Mouse (Mus musculus) cerebellum, postnatal 14 days (tissue): ENCODE measurements around the gene C9orf72.

Source experiments
- DNase-seq, 2 experiments: peaks; one replicate each; pipeline ENCODE4 v3.0.0; 2021; ENCODE audit warnings: mixed read lengths in 2 of 2

C9orf72 gene

DNA sequence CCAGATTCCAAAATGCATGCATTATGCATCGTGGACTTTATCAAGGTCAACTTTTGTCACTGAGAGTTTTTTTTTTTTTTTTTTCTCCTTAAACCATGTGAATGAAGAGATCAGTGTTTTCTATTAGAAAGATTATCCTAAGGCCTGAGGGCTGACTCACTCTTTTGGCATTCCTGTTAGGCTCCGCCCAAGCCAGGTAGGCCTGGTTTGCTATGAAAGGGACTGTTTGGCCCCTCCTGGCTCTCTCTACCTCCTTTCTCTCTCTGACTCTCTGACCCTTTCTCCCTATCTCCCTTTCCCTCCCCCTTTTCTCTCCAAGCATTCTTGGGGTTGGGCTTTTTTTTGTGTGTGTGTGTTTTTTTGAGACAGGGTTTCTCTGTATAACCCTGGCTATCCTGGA is 50.4 kb downstream of the C9orf72 start:
- no peak for DNase-seq

DNA sequence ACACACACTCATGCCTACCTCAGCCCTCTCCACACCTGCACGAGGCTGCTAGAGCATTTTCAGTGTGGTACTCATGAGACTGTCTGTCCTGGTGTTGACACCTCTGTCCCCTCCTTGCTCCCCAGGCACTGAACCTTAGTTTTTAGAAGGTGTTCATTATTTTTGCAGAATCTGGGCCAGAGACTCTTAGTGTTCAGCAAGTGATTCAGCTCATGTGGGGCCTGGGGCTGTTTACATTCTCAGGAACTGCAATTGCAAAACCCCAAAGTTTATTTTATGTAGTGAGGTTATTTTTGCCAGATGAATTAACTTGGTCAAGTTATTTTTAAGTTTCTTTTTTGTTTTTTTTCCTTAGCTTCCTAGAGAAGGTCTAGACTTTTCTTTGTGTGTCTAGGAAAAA is 52.4 kb downstream of the C9orf72 start:
- DNase-seq, result no peak

DNA sequence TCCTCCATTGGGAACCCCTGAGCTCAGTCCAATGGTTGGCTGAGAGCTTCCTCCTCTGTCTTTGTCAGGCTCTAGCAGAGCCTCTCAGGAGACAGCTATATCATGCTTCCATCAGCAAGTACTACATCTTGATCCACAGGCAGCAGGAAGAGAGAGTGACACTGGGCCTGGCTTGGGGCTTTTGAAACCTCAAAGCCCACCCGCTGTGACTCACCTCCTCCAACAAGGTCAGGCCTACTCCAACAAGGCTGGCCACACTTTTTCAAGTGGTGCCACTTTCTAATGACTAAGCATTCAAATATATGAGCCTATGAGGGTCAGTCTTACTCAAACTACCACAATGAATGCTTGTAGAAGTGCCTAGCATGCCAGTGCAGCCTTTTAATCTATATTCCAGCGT is 53.5 kb downstream of the C9orf72 start:
- no peak for DNase-seq

DNA sequence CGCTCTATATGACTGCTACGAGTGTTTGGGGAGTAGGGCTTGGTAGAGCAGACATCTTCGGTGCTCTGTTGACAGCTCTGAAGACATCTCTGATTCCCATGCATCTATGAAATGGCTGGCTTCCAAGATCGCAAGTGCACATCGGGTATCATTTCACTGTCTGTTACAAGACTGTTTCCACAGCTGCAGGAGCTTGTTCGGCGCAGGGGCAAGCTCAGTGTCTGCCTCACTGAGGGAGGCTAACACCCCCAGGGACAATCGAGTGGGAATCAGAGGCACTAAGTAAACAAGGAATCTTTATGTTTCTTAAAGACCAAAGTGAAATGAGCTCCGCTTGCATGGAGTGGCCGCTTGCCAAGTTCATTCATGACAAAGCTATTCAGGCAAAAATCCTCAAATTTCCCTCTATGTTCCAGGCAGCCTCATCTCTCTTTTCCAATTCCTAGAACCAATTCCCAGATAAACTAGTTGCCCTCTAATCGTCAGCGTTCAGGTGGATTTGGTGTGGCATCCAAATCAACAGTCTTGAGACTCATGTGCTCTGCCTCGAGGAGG is 56.3 kb downstream of the C9orf72 start:
- DNase-seq, result peak; percentile 13 to 17

DNA sequence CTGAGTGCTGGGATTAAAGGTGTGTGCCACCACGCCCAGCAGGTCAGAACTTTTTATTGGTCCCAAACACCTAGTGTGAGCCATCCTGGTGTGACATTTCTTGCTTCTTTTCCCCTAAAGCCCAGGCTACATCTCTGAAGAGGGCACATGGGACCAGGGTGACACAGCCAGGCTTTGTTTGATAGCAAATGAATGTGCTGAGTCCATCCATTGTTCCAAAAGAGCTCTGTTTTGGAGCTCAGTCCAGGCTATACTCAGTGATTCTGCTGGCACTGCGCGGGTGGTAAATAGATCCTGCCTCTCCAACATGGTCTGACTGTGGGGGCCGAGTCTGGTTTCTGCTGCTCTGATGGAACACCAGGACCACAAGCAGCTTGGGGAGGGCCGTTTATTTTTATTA is 58.1 kb downstream of the C9orf72 start:
- DNase-seq, result no peak

DNA sequence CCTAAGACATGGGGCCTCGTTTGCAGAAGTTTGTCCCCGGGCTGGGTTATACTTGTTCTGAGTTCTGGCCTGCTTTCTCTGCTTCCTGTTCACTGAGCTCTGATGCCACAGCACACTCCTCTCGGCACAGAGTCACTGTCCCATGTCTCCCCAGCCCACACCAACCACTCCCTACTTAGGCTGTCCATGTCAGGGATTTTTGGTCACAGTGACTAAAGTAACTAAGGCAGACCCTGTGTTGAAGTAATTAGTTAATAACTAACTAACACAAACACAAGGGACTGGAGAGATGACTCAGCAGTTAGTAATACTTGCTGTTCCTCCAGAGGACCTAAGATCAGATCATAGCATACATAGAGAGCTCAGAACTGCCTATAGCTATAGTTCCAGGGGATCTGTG is 60.0 kb downstream of the C9orf72 start:
- no peak for DNase-seq

DNA sequence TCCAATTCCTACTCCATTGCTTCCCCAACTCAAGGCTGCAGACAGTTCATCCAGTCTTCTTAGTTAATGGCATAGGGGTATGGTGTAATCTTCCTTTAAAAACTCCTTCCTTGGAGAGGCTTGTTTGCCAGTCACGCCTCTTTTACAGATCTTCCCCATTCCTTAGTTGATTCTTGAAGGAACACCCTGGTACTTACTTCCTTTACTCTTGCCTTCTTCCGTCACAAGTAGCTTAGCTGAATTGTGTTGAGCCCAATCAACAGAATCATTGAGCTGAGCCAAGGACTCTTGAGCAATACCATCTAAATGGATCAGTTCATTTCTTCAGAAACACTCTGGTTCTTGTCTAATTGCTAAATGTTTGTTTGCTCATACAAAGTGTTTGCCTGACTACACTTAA is 60.7 kb downstream of the C9orf72 start:
- DNase-seq, result no peak

DNA sequence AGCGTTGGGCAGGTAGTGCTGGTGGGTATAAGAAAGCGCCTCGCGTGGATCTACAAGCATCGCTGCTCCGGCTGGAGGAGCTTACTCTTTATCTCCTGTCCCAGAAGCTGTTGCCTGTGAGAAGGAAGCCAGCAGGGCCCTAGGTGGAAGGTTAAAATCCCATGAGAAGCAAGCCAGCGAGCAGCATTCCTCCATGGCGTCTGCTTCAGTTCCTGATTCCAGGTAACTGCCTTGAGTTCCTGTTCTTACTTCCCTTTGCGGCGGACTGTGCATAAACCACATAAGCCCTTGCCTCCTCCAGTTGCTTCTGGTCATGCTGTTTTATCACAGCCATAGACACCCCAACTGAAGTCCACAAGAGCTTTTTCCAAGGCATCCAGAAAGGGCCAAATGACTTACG is 68.2 kb downstream of the C9orf72 start:
- DNase-seq, result no peak

DNA sequence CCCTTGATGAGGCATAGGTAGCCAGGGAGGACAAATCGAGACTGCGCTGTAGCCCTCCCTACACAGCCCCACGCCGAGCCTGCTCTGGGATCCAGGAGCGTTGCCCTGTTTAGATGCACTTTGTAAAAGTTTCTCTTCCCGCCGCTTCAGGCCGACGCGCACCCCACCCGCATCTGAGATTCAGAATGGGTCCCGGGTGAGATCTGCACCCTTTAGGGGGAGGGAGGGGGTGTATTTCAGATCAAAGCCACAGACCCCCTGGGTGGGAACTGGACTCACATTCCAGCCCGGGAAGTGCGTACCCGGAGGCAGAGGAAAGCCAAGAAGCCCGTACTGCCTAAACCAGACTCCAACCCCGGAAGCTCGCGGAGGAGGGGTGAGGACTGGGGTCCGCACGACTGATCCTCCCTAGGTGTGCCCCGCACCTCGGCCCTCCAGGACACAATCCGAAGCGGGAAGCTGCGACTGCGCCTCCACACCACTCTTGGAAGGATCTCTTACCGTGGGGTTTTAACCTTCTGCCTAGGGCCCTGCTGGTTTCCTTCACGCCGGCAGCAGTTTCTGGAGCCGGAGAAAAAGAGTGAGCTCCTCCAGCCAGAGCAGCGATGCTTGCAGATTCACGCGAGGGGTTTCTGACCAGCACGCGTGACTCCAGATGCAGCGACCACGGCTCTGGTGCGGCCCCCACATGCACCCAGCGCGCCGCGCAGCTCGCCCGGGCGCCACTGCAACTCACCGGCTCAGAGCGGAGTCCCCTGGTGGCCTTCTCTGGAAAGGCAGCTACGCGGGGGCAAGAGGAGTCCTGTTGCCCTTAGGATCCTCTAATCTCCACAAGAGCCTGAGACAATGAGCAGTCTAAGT is 69.0 kb downstream of the C9orf72 start, which contains the start of gene Mob3b:
Gene Mob3b, minus strand, starts transcription at position 734 of the 861 bp plus-strand sequence.
- DNase-seq, result peak; percentile 87 to 88

DNA sequence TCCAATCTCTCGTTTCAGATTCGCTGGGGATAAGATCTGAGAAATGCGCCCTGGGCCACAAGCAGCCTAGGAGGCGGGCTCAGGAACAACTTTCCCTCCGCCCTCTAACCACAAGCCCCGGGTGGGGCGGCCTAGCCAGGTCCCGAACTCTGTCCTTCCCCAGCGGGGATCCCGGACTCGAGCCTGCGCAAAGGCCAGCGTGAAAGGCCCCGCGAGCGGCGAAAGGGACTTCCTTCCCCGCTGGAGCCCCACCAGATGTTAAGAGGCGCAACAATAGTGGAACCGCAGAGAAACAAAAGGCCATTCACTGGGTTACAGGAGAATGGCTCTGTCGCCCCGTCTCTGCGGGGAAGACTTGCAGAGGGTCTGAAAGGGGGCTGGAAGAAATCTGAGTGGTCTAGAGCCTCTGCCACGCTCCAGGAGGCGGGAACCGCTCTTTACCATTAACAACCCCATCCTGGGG is 69.8 kb downstream of the C9orf72 start:
- peak; percentile 24 to 36 for DNase-seq

DNA sequence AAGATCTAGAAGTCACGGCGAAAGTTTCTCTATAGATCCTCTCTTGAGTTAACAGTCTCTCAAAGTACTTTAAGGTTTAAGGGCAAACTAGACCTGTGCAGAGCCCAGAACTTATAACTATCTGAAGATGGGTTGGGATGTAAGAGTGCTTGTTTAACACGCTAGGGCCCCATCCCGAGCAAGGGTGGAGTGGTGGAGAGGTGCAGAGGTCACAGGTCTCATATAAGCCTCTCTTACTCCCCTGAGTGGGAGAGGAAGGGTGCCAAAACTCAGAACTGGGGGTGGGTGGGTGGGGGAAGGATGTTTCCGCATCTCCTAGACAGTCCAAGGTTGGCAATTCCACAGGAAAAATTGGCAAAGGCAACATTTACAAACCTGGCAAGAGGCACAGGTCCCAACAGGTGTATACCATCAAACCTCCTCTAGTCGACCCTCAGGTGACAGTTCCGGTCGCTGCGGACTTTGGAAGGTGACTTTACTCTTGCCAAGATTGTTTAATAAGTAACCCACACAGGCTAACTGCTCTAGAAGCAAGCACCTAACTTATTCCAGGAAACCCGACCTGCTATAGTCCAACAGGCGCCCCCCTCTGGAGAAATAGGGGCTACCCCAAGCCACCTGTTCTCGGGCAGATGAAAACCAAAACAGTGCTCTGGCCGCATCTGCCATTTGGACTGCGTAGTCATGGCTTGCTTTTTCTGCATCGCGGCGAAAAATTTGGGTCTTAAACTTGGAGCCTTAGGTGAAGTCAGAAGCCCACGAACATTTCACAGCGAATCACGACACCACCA is 70.6 kb downstream of the C9orf72 start:
- peak; percentile 24 to 28 for DNase-seq

DNA sequence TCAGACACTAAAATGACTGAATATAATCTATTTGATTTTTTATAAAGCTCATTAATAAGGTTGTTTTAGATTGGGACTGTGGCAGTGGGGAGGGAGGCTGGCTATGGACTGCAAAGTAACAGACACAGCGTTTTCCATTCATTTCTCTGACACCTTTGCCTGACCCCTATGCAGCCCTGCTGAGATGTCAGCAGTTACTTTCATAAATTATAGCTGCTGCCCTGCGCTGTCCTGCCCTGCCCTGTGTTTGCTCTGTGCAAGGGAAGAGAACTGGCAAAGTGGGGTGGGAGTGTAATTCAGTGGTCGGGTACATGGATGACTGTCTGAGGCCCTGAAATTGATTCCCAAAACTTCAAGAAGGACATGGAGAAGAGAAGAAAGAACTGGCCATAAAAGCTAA is 71.9 kb downstream of the C9orf72 start:
- DNase-seq, result no peak

DNA sequence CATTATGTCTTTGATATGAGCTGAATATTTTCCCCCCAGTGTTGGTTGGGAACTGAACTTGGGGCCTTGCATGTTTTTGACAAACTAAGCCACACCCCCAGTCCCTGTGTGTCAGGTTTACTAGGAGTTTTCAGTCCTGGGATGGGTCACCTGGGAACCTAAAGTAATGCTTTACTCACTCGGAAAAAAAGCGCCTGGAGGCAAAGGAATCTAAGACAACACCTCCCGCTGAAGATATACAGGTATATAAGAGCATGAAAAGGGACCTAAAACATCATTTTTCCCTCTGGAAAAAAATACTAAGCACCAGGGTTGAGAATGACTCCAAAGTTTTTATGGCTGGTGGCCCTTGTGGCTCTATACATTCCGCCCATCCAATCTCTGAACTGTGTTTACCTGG is 74.2 kb downstream of the C9orf72 start, which contains the start of gene Ifnk:
Gene Ifnk, plus strand, starts transcription at position 301 of the 400 bp plus-strand sequence.
- DNase-seq, result no peak

DNA sequence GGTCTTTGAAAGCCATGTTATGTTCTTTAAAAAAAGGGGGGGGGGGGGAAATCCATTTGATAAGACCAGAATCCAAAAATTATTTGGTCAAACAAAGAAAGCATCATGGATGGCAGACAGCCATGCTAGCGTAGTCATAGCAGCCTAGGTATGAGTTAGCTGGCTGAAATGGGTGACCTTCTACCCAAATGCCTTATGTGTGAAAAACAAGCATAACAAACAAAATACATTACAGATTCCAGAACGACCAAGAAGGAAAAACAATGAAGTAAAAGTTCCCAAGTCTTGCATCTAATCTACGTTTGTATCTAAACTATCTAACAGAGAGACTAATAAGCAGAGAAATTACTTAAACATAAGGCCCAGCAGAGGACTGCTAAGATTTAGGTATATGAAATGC is 75.3 kb downstream of the C9orf72 start:
- no peak for DNase-seq

DNA sequence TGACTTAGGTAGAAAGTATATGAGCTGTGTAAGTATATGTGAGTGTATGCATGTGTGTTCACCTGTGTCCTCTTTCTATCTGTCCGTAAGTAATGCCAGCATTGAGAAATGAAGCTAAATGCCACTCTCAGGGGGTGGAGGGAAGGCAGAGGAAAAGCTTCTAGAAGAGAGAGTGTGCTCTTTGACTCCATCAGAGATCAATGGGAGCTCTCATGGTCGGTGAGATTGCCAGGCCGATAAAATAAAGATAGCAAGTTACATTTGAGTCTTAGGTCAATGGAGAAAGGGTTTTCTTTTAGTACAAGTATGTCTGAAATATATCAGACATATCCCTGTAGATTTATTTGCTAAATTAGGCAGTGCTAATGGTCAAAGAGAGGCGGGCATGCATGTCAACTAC is 77.6 kb downstream of the C9orf72 start:
- DNase-seq, result no peak

DNA sequence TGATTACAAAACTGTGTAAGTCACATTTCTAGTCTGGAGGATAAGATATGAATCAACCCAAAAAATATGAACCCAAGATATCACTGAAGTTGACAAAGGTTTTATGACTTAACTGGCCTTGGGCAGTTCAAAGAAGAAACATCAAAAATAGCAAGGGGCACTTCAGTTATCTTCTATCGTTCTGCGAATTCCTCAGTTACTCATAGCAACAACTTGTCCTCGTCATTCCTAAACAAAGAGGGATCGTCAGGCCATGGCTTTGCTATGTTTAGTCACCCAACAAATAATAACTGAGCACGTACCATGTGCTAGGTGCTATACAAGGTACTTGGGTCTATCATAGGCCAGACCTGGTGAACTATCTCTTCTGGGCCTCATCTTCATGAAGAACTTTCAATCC is 79.4 kb downstream of the C9orf72 start:
- no peak for DNase-seq

DNA sequence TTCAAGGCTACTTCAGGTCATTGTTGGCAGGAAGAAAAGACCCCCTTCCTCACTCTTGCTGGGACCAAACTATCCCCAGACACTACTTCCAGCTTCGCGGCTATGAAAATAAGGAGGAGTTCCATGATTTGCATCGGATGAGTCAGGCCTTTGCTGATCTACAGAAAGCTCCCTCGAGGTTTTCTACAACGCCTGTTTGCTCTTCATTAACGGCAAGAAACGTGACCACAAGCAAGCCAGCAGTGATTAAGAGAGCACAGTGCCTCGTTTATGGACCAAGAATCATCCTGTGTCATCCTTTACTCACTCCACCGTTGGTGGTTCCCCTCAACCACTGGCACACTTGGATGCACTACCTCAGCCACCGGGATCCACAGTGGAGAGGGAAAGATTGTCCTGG is 80.2 kb downstream of the C9orf72 start:
- no peak for DNase-seq

DNA sequence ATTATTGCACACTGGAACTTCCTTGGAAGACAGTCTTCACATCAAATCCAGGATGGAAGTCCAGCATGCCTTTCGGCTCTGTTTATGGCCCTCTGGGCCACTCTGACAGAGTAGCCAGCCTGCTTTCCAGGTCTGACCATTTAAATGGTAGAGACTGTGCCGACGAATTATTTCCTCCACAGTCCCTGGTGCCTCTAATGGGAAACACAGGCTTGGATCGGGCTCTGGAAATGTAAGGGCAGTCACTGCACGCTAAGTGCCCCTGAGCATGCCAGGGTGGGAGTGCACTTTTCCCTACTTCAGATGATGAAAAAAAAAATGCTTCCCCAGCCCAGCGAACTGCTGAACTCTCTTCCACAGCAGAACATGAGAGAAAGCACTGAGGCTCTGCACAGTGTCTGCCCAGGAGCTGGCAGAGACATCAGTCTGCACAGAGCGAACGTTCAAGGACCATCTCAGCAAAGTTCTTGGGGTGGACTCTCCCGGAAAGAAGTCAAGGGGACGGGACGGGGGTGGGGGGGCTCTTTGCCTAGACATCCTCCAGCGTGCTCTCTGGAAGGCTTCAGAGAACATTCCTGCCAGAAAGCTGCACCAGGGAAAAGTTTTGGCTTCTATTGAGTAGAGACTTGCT is 82.4 kb downstream of the C9orf72 start:
- no peak for DNase-seq
